Mouse (Mus musculus): Measurements from ENCODE around the gene Prn. TPM values are rescaled to one million over a fixed set of nuclear protein-coding genes. Genes with fewer than 3 reads are reported as not detected.

Gene Prn
- polyA plus RNA-seq, 2 experiments: not detected

- WGBS: 79% methylated on average over 3 of the region's 3 CpGs
- DNase-seq (ENCODE audit: low spot score) (no peak), ATAC-seq (ENCODE audit: low FRiP score, low read depth) (no peak)
- Histone ChIP-seq H3K4me1 (ENCODE audit: control insufficient read depth, insufficient read depth, low read length) (0 out of 2 replicates have a peak, but pooled peaks cover 3% of the 10 kb centered on the region), H3K27ac (replicated peaks; ENCODE audit: low read depth, low read length) (no peak overlapping the region), H3K9me3 (ENCODE audit: control insufficient read depth, low read length) (no peaks in the 10 kb centered on the region), H3K27me3 (ENCODE audit: control insufficient read depth, insufficient read depth, low read length) (peaks cover 4% of the 10 kb centered on the region; the same call in 1 of the 2 replicates), H3K4me2 (replicated peaks; ENCODE audit: low read depth, low read length, severe bottlenecking) (no peak overlapping the region), H3K9ac (ENCODE audit: low read depth, low read length, severe bottlenecking) (no peak overlapping the region), H3K4me3 (replicated peaks; ENCODE audit: low read length) (no peak overlapping the region), H3K36me3 (ENCODE audit: control insufficient read depth, insufficient read depth, low read length) (no peaks in the 10 kb centered on the region)
- no peak for TF ChIP-seq POLR2A (IDR thresholded peaks at IDR 0.05; ENCODE audit: borderline replicate concordance, extremely low read depth, insufficient read depth, insufficient read length)
Measured at GRCm38 (mm10) chr2:131948156-131948555, 38.4 kb downstream of the Prn start.

- WGBS: 60% methylated on average over 11 of the region's 11 CpGs
- H3K27ac ChIP-seq (replicated peaks; ENCODE audit: low read depth, low read length): no peak overlapping the region
- H3K9ac ChIP-seq (ENCODE audit: low read depth, low read length, severe bottlenecking): no peak overlapping the region
- no peaks in the 10 kb centered on the region for H3K9me3 ChIP-seq (ENCODE audit: control insufficient read depth, low read length)
- peaks cover 12% of the 10 kb centered on the region; the same call in 1 of the 2 replicates for H3K27me3 ChIP-seq (ENCODE audit: control insufficient read depth, insufficient read depth, low read length)
- H3K36me3 ChIP-seq (ENCODE audit: control insufficient read depth, insufficient read depth, low read length): no peaks in the 10 kb centered on the region
- ATAC-seq (ENCODE audit: low FRiP score, low read depth) (no peak), DNase-seq (ENCODE audit: low spot score) (peak; percentile 44)
- no peak overlapping the region for H3K4me3 ChIP-seq (replicated peaks; ENCODE audit: low read length)
- H3K4me1 ChIP-seq (ENCODE audit: control insufficient read depth, insufficient read depth, low read length): 0 out of 2 replicates have a peak, but pooled peaks cover 3% of the 10 kb centered on the region
- no peak for TF ChIP-seq POLR2A (IDR thresholded peaks at IDR 0.05; ENCODE audit: borderline replicate concordance, extremely low read depth, insufficient read depth, insufficient read length)
- H3K4me2 ChIP-seq (replicated peaks; ENCODE audit: low read depth, low read length, severe bottlenecking): no peak overlapping the region
Measured at GRCm38 (mm10) chr2:131948916-131949639, 39.3 kb downstream of the Prn start.

GRCm38 (mm10) chr2:131949767-131950597 is 40.2 kb downstream of the Prn start:
- H3K27ac ChIP-seq (replicated peaks; ENCODE audit: low read depth, low read length): no peak overlapping the region
- peaks cover 17% of the 10 kb centered on the region; the same call in 1 of the 2 replicates for H3K27me3 ChIP-seq (ENCODE audit: control insufficient read depth, insufficient read depth, low read length)
- no peak overlapping the region for H3K4me3 ChIP-seq (replicated peaks; ENCODE audit: low read length)
- H3K9ac ChIP-seq (ENCODE audit: low read depth, low read length, severe bottlenecking): no peak overlapping the region
- TF ChIP-seq POLR2A (IDR thresholded peaks at IDR 0.05; ENCODE audit: borderline replicate concordance, extremely low read depth, insufficient read depth, insufficient read length): no peak
- H3K9me3 ChIP-seq (ENCODE audit: control insufficient read depth, low read length): no peaks in the 10 kb centered on the region
- H3K4me1 ChIP-seq (ENCODE audit: control insufficient read depth, insufficient read depth, low read length): peaks cover 3% of the 10 kb centered on the region; the same call in 1 of the 2 replicates
- no peaks in the 10 kb centered on the region for H3K36me3 ChIP-seq (ENCODE audit: control insufficient read depth, insufficient read depth, low read length)
- no peak; the same call in 1 of the 2 replicates for ATAC-seq (ENCODE audit: low FRiP score, low read depth)
- no peak overlapping the region for H3K4me2 ChIP-seq (replicated peaks; ENCODE audit: low read depth, low read length, severe bottlenecking)
- WGBS: 41% methylated on average over 9 of the region's 9 CpGs
- DNase-seq (ENCODE audit: low spot score): peak; percentile 46

- no peak within 1 kb of the TSS for H3K4me3 ChIP-seq (replicated peaks; ENCODE audit: low read length)
- WGBS: 5% methylated on average over 11 of the region's 11 CpGs
- no peak within 1 kb of the TSS for H3K27ac ChIP-seq (replicated peaks; ENCODE audit: low read depth, low read length)
- no peaks in the 10 kb centered on the region for H3K36me3 ChIP-seq (ENCODE audit: control insufficient read depth, insufficient read depth, low read length)
- H3K9ac ChIP-seq (ENCODE audit: low read depth, low read length, severe bottlenecking): no peak within 1 kb of the TSS
- DNase-seq (ENCODE audit: low spot score): peak; percentile 27
- no peaks in the 10 kb centered on the region for H3K9me3 ChIP-seq (ENCODE audit: control insufficient read depth, low read length)
- H3K4me2 ChIP-seq (replicated peaks; ENCODE audit: low read depth, low read length, severe bottlenecking): no peak within 1 kb of the TSS
- no peak for TF ChIP-seq POLR2A (IDR thresholded peaks at IDR 0.05; ENCODE audit: borderline replicate concordance, extremely low read depth, insufficient read depth, insufficient read length)
- ATAC-seq (ENCODE audit: low FRiP score, low read depth): no peak
- peaks cover 3% of the 10 kb centered on the region; the same call in 1 of the 2 replicates for H3K4me1 ChIP-seq (ENCODE audit: control insufficient read depth, insufficient read depth, low read length)
- peaks cover 18% of the 10 kb centered on the region; the same call in 1 of the 2 replicates for H3K27me3 ChIP-seq (ENCODE audit: control insufficient read depth, insufficient read depth, low read length)
Measured at GRCm38 (mm10) chr2:131950598-131951095, 40.9 kb downstream of the Prn start, which contains the start of gene Prnd. Gene Prnd, plus strand, starts transcription at chr2:131950861.

- H3K4me3 ChIP-seq (replicated peaks; ENCODE audit: low read length): 0 out of 2 replicates have a peak overlapping the region, but pooled peaks have one; percentile 9
- ATAC-seq (ENCODE audit: low FRiP score, low read depth) (no peak), DNase-seq (ENCODE audit: low spot score) (no peak)
- TF ChIP-seq POLR2A (IDR thresholded peaks at IDR 0.05; ENCODE audit: borderline replicate concordance, extremely low read depth, insufficient read depth, insufficient read length): no peak
- no peak overlapping the region for H3K9ac ChIP-seq (ENCODE audit: low read depth, low read length, severe bottlenecking)
- no peaks in the 10 kb centered on the region for H3K36me3 ChIP-seq (ENCODE audit: control insufficient read depth, insufficient read depth, low read length)
- 39% methylated on average over 2 of the region's 2 CpGs for WGBS
- H3K4me1 ChIP-seq (ENCODE audit: control insufficient read depth, insufficient read depth, low read length): peaks cover 3% of the 10 kb centered on the region; the same call in 1 of the 2 replicates
- H3K9me3 ChIP-seq (ENCODE audit: control insufficient read depth, low read length): no peaks in the 10 kb centered on the region
- peaks cover 18% of the 10 kb centered on the region; the same call in 1 of the 2 replicates for H3K27me3 ChIP-seq (ENCODE audit: control insufficient read depth, insufficient read depth, low read length)
- 0 out of 2 replicates have a peak overlapping the region, but pooled peaks have one; percentile 29 for H3K4me2 ChIP-seq (replicated peaks; ENCODE audit: low read depth, low read length, severe bottlenecking)
- H3K27ac ChIP-seq (replicated peaks; ENCODE audit: low read depth, low read length): no peak overlapping the region
Measured at GRCm38 (mm10) chr2:131952456-131952855, 42.7 kb downstream of the Prn start.
